Mouse (Mus musculus) brain, embryonic 18.5 days (tissue): ENCODE results near the gene Sec14l2.
"Not testable (repeated sequence)": the region's sequence is repeated elsewhere in the genome, so short reads cannot be mapped to it uniquely, and the experiment has no call there.

ENCODE experiments used
- DNase-seq: peaks from one replicate; pipeline ENCODE4 v3.0.0-alpha.2; 2012; ENCODE audit warnings: low read depth, low spot score

The Sec14l2 gene

DNA sequence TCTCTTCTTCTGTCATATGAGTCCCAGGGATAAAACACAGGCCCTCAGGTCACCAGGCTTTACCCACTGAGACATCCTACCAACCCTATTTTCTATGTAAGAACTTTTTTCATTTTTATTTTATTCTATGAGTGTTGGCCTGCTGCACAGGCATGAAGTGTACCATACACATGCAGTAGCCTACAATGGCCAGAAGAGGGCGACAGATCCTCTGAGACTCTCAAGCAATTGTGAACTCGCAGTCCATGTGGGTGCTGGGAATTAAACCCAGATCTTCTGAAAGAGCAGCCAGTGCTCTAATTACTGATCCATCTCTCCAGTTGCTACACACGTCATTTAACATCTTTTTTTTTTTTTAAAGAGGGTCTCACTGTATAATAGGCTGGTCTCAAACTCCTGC, 10.2 kb upstream of the Sec14l2 start:
- DNase-seq = no peak

DNA sequence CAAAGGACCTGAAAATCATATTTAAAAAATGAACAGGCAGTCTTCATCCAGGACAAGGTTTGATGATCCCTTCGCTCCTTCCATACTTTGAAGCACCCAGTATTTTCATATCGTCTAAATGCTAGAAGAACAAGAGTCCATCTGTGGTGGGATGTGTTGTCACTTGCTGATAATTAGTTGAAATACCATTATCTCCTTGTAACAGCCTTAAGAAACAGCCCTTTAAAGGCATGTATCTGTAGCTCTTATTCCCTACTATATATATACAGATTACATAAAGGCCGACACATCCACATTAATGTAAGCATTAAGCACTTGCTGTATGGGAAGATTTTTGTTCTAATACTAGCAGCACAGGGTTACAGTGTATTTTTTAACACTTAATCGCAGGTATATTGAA, 5.2 kb upstream of the Sec14l2 start:
- not testable (repeated sequence) for DNase-seq

DNA sequence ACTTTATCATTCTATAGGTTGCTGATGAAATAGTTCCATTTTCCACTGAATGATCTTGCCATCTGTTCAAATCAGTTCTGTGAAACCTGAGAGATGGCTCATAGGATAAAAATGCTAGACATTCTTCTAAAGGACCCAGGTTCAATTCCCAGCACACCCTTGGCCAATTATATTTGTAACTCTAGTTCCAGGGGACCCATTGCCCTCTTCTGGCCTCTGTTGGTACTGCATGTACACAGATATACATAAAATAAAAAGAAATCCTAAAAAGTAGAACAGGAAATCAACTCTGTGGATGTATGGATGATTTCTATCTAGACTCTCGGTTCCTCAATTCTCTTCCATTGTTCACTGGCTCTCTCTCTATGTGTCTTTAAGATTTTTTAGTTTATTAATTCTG, 3.8 kb upstream of the Sec14l2 start:
- no peak for DNase-seq

- no peak for DNase-seq
Measured at GRCm38 (mm10) chr11:4123922-4124321, 707 bp upstream of the Sec14l2 start.

DNA sequence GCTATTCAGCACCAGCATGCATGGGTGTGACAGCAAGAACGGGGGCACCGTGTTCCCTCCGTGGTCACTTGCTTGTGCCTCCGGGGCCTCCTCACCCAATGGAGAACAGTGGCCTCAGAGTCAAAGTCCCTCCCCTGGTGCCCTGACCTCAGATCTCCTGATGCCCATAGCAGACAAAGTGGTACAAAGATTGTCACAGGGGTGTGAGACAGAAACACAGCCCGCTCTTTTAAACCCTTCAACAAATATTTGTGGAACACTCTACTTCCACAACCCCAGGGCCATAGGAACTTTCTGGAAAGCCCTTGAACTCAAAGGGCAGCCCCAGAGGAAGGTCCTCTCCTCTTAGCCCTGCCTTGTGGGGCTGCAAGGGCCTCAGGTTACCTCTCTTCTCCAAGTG, 989 bp downstream of the Sec14l2 start:
- no peak for DNase-seq

DNA sequence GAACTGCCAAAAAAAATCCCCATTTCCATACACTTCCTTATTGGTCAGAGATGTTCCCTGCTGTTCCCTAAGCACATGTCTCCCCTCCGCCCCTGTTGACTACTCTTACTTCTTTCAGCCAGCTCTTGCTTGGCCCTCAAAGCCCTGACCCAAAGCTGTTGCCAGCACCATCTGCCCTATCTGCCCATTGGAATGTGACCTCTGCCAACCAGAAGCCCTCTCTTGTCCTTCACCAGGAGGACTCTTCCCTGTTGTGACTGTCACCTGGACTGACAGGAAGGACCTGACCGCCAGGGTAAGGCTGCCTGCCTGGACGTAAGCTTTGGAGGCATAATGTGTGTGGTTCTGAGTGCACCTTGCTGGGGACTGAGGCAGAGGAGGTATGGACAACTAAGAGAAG, 1.5 kb downstream of the Sec14l2 start:
- DNase-seq = no peak

DNA sequence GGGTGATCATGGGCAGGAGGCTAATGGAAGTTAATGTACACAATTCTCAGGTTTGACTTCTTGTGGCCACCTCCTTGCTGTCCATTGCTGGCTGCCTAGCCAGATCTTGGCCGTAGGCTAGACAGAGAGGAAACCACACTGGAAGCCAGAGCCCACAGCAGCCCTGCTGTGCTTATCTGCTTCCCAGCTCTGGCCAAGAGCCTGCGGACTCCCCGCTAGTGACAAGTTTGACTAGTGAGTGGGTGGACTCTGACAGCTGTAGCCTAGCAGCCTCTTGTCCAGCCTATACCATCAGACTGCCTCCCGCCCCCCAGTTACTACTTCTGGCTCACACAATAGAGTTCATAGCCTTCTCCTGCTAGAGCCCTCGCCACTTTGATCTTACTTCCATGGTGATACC, 3.6 kb downstream of the Sec14l2 start:
- no peak for DNase-seq

DNA sequence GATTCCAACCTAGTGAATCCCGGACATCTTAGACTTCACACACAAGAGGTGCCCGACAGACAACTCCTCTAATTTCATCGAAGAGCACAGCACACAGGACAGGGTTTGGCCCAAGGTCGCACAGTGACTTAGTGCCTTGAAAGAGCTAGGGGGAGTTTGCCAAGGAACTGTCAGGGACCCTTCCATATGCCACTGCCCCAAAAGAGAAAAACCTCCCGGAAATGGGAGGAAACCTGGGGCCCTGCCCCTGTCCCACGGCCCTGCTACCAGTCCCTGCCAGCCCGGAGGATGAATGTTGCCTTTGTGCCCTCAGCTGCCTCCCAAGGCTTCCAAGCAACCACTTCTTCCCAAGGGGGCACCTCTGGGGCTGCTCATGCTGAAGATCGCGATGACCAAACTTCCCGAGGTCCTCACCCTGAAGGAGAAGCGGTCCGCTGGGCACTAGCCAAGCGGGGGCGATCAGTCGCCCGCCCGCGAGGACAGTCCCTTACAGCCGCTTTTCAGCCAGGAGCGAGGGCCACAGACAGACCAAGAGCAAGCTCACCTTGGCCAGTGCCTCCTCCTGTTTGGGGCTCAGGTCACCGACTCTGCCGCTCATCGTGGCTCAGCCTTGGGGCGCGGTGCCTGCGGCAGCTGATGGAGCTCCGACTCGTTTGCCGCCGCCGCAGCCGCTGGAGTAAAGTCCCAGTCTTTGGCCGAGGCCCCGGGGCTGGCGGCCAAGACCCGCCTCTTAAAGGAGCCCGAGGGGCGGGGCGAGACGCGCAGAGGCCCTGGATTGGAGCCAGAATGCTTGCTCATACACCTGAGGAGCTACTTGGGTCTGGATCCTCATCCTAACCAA, 4.9 kb downstream of the Sec14l2 start:
- no peak for DNase-seq

- DNase-seq = no peak
Measured at GRCm38 (mm10) chr11:4117372-4118071, 5.7 kb downstream of the Sec14l2 start.

- no peak for DNase-seq
Measured at GRCm38 (mm10) chr11:4116458-4117141, 6.6 kb downstream of the Sec14l2 start.

- no peak for DNase-seq
Measured at GRCm38 (mm10) chr11:4115407-4115806, 7.8 kb downstream of the Sec14l2 start.

DNA sequence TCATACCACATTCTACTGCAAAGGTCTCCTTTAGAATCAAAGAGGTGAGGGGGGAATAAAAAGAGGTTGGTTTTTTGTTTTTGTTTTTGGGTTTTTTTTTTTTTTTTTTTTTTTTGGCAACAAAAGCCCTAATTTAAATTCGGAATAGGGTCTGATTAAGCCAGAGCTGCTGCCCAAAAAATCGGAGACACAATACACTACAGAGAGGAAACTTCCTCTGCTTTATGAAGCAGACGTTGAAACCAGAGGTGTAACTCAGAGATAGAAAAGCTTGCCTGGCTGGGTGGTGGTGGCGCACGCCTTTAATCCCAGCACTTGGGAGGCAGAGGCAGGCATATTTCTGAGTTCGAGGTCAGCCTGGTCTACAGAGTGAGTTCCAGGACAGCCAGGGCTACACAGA, 8.7 kb downstream of the Sec14l2 start:
- DNase-seq = not testable (repeated sequence)

DNA sequence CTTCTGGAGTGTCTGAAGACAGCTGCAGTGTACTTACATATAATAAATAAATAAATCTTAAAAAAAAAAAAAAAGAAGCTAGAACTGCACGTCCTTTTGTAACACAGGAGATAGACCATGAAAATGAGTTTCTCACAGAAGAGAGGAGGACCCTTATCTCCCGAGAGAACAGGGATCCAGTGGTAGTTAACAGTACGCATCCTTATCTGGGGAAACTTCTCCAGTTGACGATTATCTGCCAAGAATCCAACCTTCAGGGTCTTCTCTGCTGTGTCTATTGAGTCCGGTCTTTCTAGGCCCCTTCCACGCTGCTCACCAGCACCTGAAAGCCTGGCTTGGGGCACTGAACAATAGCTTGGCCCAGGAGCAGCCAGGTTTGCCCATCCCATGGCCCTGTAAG, 9.2 kb downstream of the Sec14l2 start:
- DNase-seq = no peak

DNA sequence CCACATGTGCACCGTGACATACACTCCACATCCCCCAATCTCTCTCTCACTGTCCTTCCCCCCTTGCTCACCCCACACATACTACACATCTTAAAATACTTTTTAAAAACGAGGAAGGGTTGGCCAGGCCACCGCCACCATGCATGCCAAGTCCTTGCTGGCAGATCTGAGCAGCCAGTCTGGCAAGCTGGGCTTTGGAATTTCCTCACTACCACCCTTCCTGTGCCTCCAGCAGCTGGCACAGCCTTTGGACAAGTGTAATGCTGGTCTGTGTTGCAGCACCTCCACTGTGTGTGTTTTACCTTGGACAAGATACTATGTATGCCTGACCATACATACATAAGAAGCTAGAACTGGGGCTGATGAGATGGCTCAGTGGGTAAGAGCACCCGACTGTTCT, 9.7 kb downstream of the Sec14l2 start:
- no peak for DNase-seq

DNA sequence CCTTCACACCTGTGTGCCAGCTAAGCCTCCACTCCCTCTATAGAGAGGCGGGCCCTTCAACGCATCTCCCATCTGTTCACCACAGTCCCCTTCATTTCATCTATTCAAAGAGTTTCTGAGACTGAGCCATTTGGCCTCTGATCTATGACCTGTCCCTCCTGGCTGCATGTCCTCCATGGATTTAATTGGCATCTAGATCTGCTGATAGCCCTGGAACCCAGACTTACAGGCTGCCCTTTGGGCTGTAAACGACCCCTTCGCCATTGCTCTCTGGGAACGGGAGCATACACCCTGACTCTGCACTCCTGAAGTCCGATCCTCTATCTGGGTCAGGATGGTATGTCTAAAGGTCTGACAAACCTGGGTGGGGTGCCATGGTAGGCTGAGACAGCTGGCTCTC, 10.4 kb downstream of the Sec14l2 start:
- DNase-seq = no peak

- no peak for DNase-seq
Measured at GRCm38 (mm10) chr11:4112033-4112432, 11.2 kb downstream of the Sec14l2 start.

GRCm38 (mm10) chr11:4108691-4109090, 14.5 kb downstream of the Sec14l2 start:
- DNase-seq = no peak

DNA sequence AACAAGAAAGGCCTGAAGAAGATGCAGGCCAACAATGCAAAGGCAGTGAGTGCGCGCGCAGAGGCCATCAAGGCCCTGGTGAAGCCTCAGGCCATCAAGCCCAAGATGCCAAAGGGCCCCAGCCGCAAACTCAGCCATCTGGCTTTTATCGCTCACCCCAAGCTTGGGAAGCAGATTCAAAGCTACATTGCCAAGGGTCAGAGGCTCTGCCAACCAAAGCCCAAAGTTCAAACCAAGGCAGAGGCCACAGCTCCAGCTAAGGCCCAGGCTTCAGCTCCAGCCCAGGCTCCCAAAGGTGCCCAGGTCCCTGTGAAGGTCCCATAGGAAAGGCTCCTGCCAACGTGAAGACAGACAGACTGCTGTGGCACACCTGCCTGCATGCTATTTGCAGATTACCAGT, 15.3 kb downstream of the Sec14l2 start:
- DNase-seq = not testable (repeated sequence)

DNA sequence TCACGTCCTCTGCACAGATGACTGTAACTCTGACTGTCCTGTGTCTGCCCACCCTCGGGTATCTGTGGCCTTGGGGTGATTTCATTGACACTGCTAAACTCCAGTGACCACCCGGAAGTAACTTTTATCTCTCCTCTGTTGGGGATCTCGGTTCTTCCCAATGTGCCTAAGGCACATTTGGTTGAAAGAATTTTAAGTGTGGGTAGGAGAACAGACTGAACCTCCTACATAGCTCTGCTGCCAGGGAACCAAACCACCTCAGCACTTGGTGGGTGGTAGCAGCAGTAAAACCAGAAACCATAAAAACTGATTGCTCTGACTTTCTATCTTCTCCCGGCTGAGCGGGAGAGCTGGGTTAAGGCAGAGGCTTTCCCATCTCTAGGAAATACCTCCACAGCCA, 17.8 kb downstream of the Sec14l2 start:
- no peak for DNase-seq

GRCm38 (mm10) chr11:4104989-4105388, 18.2 kb downstream of the Sec14l2 start:
- DNase-seq = no peak

DNA sequence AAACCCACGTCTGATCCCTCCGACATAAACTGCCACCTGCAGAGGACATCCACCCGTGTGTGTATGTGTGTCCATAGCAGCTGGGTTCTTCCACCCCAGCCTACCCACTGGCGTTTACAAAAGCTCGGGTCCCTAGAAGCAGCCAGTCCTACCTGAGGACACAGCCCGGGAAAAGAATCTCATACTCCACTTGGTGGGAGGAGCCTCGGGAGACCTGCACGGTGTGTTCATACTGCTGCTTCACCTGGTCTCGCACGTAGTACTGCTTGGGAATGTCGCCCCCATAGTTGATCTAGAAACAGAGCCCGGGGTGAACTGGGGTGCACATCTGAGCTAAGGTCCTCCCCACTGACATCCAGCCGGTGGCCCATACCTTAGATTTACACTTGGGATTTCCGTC, 19.7 kb downstream of the Sec14l2 start:
- no peak for DNase-seq

DNA sequence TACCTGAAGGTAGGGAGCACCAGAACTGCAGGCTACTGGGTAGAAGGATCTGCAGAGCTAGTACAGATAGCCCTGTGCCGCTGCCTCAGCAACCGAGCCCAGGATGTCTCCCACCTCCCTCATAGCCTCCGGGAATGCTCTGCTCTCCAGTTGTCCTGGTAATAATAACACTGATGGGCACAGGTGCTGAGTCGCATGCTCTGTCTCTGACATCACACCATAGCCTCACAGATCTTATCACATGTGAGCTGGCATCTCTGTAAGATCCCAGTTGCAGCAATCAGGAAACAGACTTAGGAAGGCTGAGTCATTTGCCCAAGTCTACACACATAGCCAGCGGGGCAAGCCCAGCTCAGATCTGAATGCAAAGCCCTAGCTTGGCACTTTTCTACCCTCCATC, 21.4 kb downstream of the Sec14l2 start:
- DNase-seq = no peak

- no peak for DNase-seq
Measured at GRCm38 (mm10) chr11:4099447-4099846, 23.8 kb downstream of the Sec14l2 start.
